Mouse (Mus musculus) heart, adult 2 months (tissue): ENCODE data around the gene Gnb5. TPM values are rescaled to one million over a fixed set of nuclear protein-coding genes. Genes with fewer than 3 reads are reported as not detected.

Experiments used
- DNase-seq, 2 experiments: peaks; one replicate each; pipeline ENCODE4 v3.0.0; 2021
- H3K27ac ChIP-seq: fragments of 200-600 bp; 2 replicates; pipeline ENCODE4 v1.8.1; 2022
- H3K27me3 ChIP-seq: fragments of 200-500 bp; 2 replicates; pipeline ENCODE4 v1.6.1; 2012; ENCODE audit warnings: mild to moderate bottlenecking, low read length, inconsistent platforms, mixed read lengths; ENCODE audit not compliant: control insufficient read depth, insufficient read depth
- H3K36me3 ChIP-seq: fragments of 200-500 bp; 2 replicates; pipeline ENCODE4 v1.6.1; 2012; ENCODE audit warnings: low read length, inconsistent platforms; ENCODE audit not compliant: control insufficient read depth, insufficient read depth
- H3K4me1 ChIP-seq: fragments of 200-500 bp; 2 replicates; pipeline ENCODE4 v1.6.1; 2011; ENCODE audit warnings: low read length; ENCODE audit not compliant: control insufficient read depth, insufficient read depth
- H3K4me3 ChIP-seq: fragments of 200-600 bp; 2 replicates; pipeline ENCODE4 v1.8.1; 2022
- H3K79me2 ChIP-seq: fragments of 200-500 bp; replicated peaks from 2 replicates; pipeline ENCODE4 v1.6.1; 2012; ENCODE audit warnings: mild to moderate bottlenecking, inconsistent platforms, low read length, moderate library complexity, mixed read lengths; ENCODE audit not compliant: control insufficient read depth, insufficient read depth
- H3K9ac ChIP-seq: fragments of 200-500 bp; 2 replicates; pipeline ENCODE4 v1.6.1; 2012; ENCODE audit warnings: low read depth, mild to moderate bottlenecking, control low read depth, inconsistent platforms, low read length, mixed read lengths
- CTCF ChIP-seq: fragments of 200-600 bp; IDR thresholded peaks from 2 replicates; pipeline ENCODE4 v1.8.1; 2022; ENCODE audit warnings: antibody characterized with exemption, mild to moderate bottlenecking, moderate library complexity
- EP300 ChIP-seq: fragments of 200-500 bp; IDR thresholded peaks from 2 replicates; pipeline ENCODE4 v1.6.1; 2011; ENCODE audit warnings: low read depth, low read length, control low read depth; ENCODE audit not compliant: insufficient read depth
- POLR2A ChIP-seq: fragments of 200-500 bp; IDR thresholded peaks from 2 replicates; pipeline ENCODE4 v1.6.1; 2011; ENCODE audit warnings: mild to moderate bottlenecking, low read depth, low read length, control low read depth; ENCODE audit not compliant: insufficient read depth
- WGBS: fragments of 180-500 bp; shearing (Covaris S2); methylation state at CpG from one replicate; pipeline ENCODE4 v1.1.7; 2018; 5-methylcytosine and 5-hydroxymethylcytosine counted together
- intact Hi-C: fragments of 180-260 bp; cut with DNase I; formaldehyde crosslinking; loops from one replicate; pipeline ENCODE4 v1.15.1; 2025
- polyA plus RNA-seq: library from polyadenylated mRNA; depleted of rRNA; stranded (reverse); fragments of >200 nt; gene quantifications from 2 replicates; pipeline ENCODE4 v1.2.3, GENCODE M21; 2012
- total RNA-seq, 2 experiments: library from RNA; stranded (reverse); gene quantifications; 2 replicates each; pipeline ENCODE4 v1.2.3; 2021

The Gnb5 gene
- total and polyA plus RNA-seq, 3 experiments = 23.5 to 33.0 (median 23.9) TPM

DNA sequence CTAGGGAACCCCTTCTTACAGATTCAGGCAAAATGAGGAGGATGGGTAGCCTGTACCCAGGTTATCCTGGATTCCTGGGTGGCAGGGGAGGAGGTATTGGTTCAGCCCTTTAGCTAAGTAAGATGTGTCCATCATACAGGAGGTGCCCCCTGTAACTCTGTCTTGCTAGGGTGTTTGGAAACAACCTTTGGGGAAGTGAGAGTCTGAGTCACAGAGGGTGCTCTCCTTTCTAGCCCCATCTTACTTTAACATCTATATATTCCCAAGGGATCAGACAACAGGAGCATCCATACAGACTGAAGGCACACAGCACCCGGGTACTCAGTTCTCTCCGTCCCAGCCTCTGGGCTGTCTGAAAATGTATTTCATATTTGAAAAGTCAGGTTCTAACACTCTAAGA lies 23.9 kb upstream of the Gnb5 start:
- no peaks in the 10 kb centered on the region for H3K27me3 ChIP-seq
- no peak overlapping the region for H3K4me3 ChIP-seq
- no peak for DNase-seq
- intact Hi-C loops = loop anchor here (5.0 to 10.0 kb wide), 2 partner anchors 230 to 377 kb away; no protein-coding TSS in a partner anchor
- TF ChIP-seq EP300 = no peak
- no peak for TF ChIP-seq POLR2A
- TF ChIP-seq CTCF = no peak
- H3K27ac ChIP-seq = no peak overlapping the region
- WGBS = 71% methylated on average over 2 of the region's 2 CpGs
- H3K36me3 ChIP-seq = no peaks in the 10 kb centered on the region
- no peaks in the 10 kb centered on the region for H3K4me1 ChIP-seq
- H3K9ac ChIP-seq = no peak overlapping the region
- no peaks in the 10 kb centered on the region for H3K79me2 ChIP-seq

DNA sequence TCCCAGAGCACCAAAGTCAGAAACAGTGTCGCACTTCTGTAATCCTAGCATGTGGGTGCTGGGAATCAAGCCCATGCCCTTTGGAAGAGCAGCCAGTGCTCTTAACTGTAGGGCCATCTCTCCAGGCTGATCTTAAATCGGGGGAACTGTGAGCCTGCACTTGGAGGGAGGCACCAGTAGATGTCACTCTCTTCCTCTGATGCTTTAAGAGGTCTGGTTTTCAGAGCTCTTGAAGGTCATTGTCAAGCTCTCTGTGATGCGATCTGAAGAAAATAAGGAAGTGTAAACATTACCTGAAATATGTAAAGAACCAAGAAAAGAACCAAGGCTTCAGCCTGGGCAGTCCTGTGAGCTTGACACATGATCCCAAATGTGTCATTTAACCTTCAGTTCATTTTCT lies 23.3 kb upstream of the Gnb5 start:
- H3K27ac ChIP-seq = no peak overlapping the region
- H3K79me2 ChIP-seq = no peaks in the 10 kb centered on the region
- no peak overlapping the region for H3K9ac ChIP-seq
- no peak overlapping the region for H3K4me3 ChIP-seq
- 7% methylated on average over 3 of the region's 3 CpGs for WGBS
- DNase-seq = peak; percentile 18 to 47
- H3K27me3 ChIP-seq = no peaks in the 10 kb centered on the region
- no peaks in the 10 kb centered on the region for H3K4me1 ChIP-seq
- intact Hi-C loops = loop anchor here (5.0 to 10.0 kb wide), 2 partner anchors 231 to 378 kb away; no protein-coding TSS in a partner anchor
- TF ChIP-seq POLR2A (no peak), EP300 (no peak), CTCF (peak; percentile 92)
- no peaks in the 10 kb centered on the region for H3K36me3 ChIP-seq

DNA sequence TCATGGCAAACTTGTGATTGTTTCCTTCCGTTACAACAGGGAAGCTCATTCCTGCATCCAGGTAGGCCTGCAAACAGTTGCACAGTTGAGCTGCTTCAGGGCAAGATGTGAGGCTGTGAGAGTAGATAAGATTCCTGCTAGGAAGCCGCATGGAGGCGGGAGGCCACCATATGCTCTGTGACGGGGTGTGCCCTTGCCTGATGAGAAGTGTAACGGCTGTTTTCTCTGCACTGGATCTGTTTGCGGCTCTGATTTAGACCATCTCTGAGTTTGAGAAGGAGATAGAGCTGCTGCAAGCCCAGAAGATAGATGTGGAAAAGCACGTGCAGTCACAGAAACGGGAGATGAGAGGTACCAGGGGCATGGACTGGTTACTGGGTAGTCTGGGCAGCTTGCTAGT lies 22.5 kb upstream of the Gnb5 start:
- Histone ChIP-seq H3K4me3 (no peak overlapping the region), H3K27ac (no peak overlapping the region), H3K36me3 (no peaks in the 10 kb centered on the region), H3K79me2 (no peaks in the 10 kb centered on the region), H3K4me1 (no peaks in the 10 kb centered on the region), H3K27me3 (no peaks in the 10 kb centered on the region), H3K9ac (no peak overlapping the region)
- intact Hi-C loops = loop anchor here (5.0 to 10.0 kb wide), 2 partner anchors 231 to 379 kb away; no protein-coding TSS in a partner anchor
- no peak for TF ChIP-seq POLR2A
- no peak for TF ChIP-seq CTCF
- no peak for TF ChIP-seq EP300
- no peak for DNase-seq
- WGBS = 77% methylated on average over 8 of the region's 8 CpGs

DNA sequence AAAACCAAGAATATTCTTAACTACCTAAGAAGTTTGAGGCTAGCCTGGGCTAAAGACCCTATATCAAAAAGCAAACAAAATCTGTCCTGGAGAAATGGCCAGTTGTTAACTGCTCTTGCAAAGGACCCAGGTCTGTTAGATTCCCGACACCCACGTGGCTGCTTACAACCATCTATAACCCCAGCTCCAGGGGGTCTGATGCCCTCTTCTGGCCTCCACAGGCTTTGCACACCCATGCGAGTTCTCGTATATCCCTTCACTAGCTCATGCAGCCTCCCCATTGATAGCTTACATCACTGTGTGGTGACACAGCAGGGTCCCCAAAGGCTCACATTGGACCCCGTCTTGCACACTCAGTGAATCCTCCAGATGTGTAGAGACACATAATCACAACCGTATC lies 20.7 kb upstream of the Gnb5 start:
- WGBS = 81% methylated on average over 6 of the region's 6 CpGs
- TF ChIP-seq CTCF (no peak), POLR2A (no peak), EP300 (no peak)
- Histone ChIP-seq H3K27ac (no peak overlapping the region), H3K79me2 (no peaks in the 10 kb centered on the region), H3K4me3 (no peak overlapping the region), H3K4me1 (no peaks in the 10 kb centered on the region), H3K27me3 (no peaks in the 10 kb centered on the region), H3K36me3 (no peaks in the 10 kb centered on the region), H3K9ac (no peak overlapping the region)
- intact Hi-C loops = loop anchor here (10.0 kb wide), 1 partner anchor 381 kb away; no protein-coding TSS in a partner anchor
- DNase-seq = no peak

DNA sequence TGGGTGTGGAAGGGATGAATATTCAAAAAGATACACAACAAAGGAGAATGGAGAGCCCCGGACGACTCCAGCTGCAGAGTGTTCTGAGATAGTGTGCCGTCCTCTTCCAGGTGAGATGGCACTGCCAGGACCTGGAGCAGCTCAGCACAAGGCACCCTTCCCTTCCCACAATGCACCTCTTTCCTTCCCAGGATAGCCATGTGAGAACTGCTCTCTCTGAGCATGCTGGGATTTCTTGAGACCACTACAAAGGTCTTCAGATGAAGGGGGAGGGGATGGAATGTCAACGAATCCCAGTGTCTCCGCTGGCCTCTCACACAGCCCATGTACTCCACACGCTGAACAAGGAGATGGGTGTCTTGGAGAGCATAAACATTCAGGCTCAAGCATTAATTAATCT lies 18.5 kb upstream of the Gnb5 start:
- no peak overlapping the region for H3K9ac ChIP-seq
- no peaks in the 10 kb centered on the region for H3K4me1 ChIP-seq
- H3K27ac ChIP-seq = no peak overlapping the region
- 75% methylated on average over 6 of the region's 6 CpGs for WGBS
- TF ChIP-seq POLR2A (no peak), EP300 (no peak), CTCF (no peak)
- intact Hi-C loops = loop anchor here (10.0 kb wide), 1 partner anchor 383 kb away; no protein-coding TSS in a partner anchor
- H3K4me3 ChIP-seq = no peak overlapping the region
- H3K79me2 ChIP-seq = no peaks in the 10 kb centered on the region
- DNase-seq = no peak
- H3K27me3 ChIP-seq = no peaks in the 10 kb centered on the region
- no peaks in the 10 kb centered on the region for H3K36me3 ChIP-seq

DNA sequence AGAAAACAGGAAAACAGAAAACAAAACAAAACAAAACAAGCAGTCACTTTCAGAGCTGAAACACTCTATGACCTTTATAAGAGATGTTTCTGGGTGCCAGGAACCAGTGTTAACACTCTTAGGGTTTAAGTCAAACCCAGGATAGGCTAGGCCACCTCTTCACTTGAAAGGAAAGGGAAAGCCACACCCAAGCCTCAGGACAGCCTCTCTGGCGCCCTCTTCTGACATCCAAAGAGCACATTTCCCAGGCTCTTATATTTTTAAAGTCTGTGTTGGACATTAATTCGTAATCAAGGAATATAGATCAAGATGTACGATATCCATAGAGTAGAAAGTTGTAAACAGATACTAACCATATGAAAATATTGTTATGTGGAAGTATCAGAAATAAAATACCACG lies 16.5 kb upstream of the Gnb5 start:
- Histone ChIP-seq H3K36me3 (no peaks in the 10 kb centered on the region), H3K4me3 (no peak overlapping the region), H3K79me2 (no peaks in the 10 kb centered on the region), H3K9ac (no peak overlapping the region), H3K27ac (no peak overlapping the region), H3K27me3 (no peaks in the 10 kb centered on the region), H3K4me1 (no peaks in the 10 kb centered on the region)
- intact Hi-C loops = loop anchor here (10.0 kb wide), 1 partner anchor 385 kb away; no protein-coding TSS in a partner anchor
- DNase-seq = no peak
- WGBS = 41% methylated on average over 4 of the region's 4 CpGs
- TF ChIP-seq CTCF = peak; percentile 71
- no peak for TF ChIP-seq POLR2A
- no peak for TF ChIP-seq EP300
